Mouse (Mus musculus) heart, adult 2 months (tissue): ENCODE results near the gene Lrg1.

Experiments
- CTCF ChIP-seq: fragments of 200-600 bp; IDR thresholded peaks from 2 replicates; pipeline ENCODE4 v1.8.1; 2022; ENCODE audit warnings: antibody characterized with exemption, mild to moderate bottlenecking, moderate library complexity
- POLR2A ChIP-seq: fragments of 200-500 bp; IDR thresholded peaks from 2 replicates; pipeline ENCODE4 v1.6.1; 2011; ENCODE audit warnings: mild to moderate bottlenecking, low read depth, low read length, control low read depth; ENCODE audit not compliant: insufficient read depth

GRCm38 (mm10) chr17:56092312-56092711, 29.5 kb downstream of the Lrg1 start:
- TF ChIP-seq CTCF (no peak), POLR2A (no peak)
